19 mouse cellular contexts compared by ENCODE assay signal in the genomic region with DNA sequence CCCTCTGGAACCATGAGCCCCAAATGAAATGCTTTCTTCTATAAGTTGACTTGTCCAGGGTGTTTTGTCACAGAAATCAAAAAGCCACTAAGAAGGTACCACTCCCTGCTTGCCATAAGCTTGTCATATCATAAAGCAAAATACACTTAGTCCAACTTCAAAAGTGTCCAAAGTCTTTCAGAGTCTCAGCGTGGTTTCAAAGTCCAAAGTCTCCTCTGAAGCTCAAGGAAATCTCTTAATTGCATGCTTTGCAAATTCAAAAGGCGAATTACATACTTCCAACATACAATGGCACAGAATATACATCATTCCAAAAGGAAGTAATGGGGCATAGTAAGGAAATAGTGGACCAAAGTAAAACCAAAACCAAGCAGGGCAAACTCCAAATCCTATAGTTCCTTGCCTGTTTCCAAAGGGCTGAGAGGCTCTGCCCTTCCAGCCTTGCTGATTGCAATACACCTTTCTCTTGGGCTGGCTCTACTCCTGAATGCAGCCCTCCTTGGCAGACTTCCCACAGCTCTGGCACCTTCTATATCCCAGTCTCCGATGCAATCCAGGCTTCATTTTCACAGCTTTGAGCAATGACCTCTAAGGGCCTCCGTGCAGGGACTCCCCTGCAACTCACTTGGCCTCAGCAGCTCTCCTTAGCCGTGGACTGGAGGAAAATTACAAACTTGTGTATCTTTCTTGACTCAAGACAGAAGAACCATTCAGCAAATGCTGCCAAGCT. TPM values are rescaled to one million over a fixed set of nuclear protein-coding genes. Genes with fewer than 3 reads are reported as not detected.
DNase-seq lines count a peak whose midpoint lies in the region; ATAC-seq lines count a peak whose summit lies in the region.
"Had no signal": no experiment of that assay in that cellular context is flagged by ENCODE, and none has a peak within 500 bp of the region (broad histone marks: within the 10 kb centered on the region; RNA-seq: fewer than 3 reads in every experiment).

No protein-coding gene starts in this region.

- H3K4me2 ChIP-seq in heart, embryonic 16.5 days (ENCODE audit: low read depth, low read length), result no peak overlapping the region
- no peak overlapping the region for H3K4me2 ChIP-seq in kidney, embryonic 15.5 days
- H3K4me2 ChIP-seq in midbrain, embryonic 13.5 days (replicated peaks), result no peak overlapping the region
- H3K4me2 ChIP-seq: embryonic facial prominence, embryonic 12.5 days; forebrain, embryonic 15.5 days; hindbrain, embryonic 14.5 days; liver, embryonic 11.5 days; lung, embryonic 14.5 days; neural tube, embryonic 12.5 days had no signal

- H3K4me1 ChIP-seq in heart, embryonic 16.5 days (ENCODE audit: control insufficient read depth, insufficient read depth, low read length), result no peaks in the 10 kb centered on the region
- no peaks in the 10 kb centered on the region for H3K4me1 ChIP-seq in kidney, embryonic 15.5 days
- H3K4me1 ChIP-seq in midbrain, embryonic 13.5 days (replicated peaks), result no peaks in the 10 kb centered on the region
- H3K4me1 ChIP-seq: embryonic facial prominence, embryonic 12.5 days; forebrain, embryonic 15.5 days; midbrain, embryonic 10.5 days; neural tube, embryonic 12.5 days had no signal

- DNase-seq in adrenal gland, postnatal 14 days, result peak; percentile 51
- DNase-seq in adrenal gland, adult 8-10 months, result no peak
- no peak for DNase-seq in heart, postnatal 36 days
- DNase-seq in kidney, adult 9 months, result peak; percentile 51
- peak; percentile 36 to 54 for DNase-seq in kidney, postnatal 25 days
- DNase-seq: layer of hippocampus, postnatal 36 days; lung, embryonic 14.5 days; lung, postnatal 4 days; right cerebral cortex, postnatal 14 days had no signal

- peak overlapping the region; percentile 7; the same call in 1 of the 2 replicates for H3K27ac ChIP-seq in heart, embryonic 16.5 days (ENCODE audit: low read length)
- H3K27ac ChIP-seq in kidney, embryonic 15.5 days, result no peak overlapping the region
- no peak overlapping the region for H3K27ac ChIP-seq in midbrain, embryonic 13.5 days
- H3K27ac ChIP-seq: embryonic facial prominence, embryonic 12.5 days; forebrain, embryonic 15.5 days; hindbrain, embryonic 14.5 days; midbrain, embryonic 10.5 days; neural tube, embryonic 12.5 days had no signal

- H3K27me3 ChIP-seq in heart, embryonic 16.5 days (ENCODE audit: control insufficient read depth, insufficient read depth, low read length), result no peaks in the 10 kb centered on the region
- H3K27me3 ChIP-seq in kidney, embryonic 15.5 days, result no peaks in the 10 kb centered on the region
- no peaks in the 10 kb centered on the region for H3K27me3 ChIP-seq in midbrain, embryonic 13.5 days
- H3K27me3 ChIP-seq: CH12.LX; embryonic facial prominence, embryonic 12.5 days; forebrain, embryonic 15.5 days; neural tube, embryonic 12.5 days had no signal

- no peaks in the 10 kb centered on the region for H3K36me3 ChIP-seq in heart, embryonic 16.5 days (ENCODE audit: control insufficient read depth, insufficient read depth)
- H3K36me3 ChIP-seq in kidney, embryonic 15.5 days, result peaks cover 22% of the 10 kb centered on the region
- H3K36me3 ChIP-seq in midbrain, embryonic 13.5 days, result no peaks in the 10 kb centered on the region
- H3K36me3 ChIP-seq: embryonic facial prominence, embryonic 12.5 days; forebrain, embryonic 15.5 days; midbrain, embryonic 10.5 days; neural tube, embryonic 12.5 days had no signal

- no peak overlapping the region for H3K4me3 ChIP-seq in heart, embryonic 16.5 days (ENCODE audit: low read length)
- no peak overlapping the region for H3K4me3 ChIP-seq in kidney, embryonic 15.5 days (replicated peaks)
- H3K4me3 ChIP-seq in midbrain, embryonic 13.5 days (replicated peaks), result no peak overlapping the region
- H3K4me3 ChIP-seq: embryonic facial prominence, embryonic 12.5 days; forebrain, embryonic 15.5 days; midbrain, embryonic 10.5 days; neural tube, embryonic 12.5 days had no signal

- no peak overlapping the region for H3K9ac ChIP-seq in heart, embryonic 16.5 days (ENCODE audit: low read length)
- H3K9ac ChIP-seq in kidney, embryonic 15.5 days, result no peak overlapping the region
- H3K9ac ChIP-seq in midbrain, embryonic 13.5 days (replicated peaks), result no peak overlapping the region
- H3K9ac ChIP-seq: embryonic facial prominence, embryonic 12.5 days; forebrain, embryonic 15.5 days; hindbrain, embryonic 14.5 days; lung, embryonic 14.5 days; neural tube, embryonic 12.5 days had no signal

- intact Hi-C loops in heart, postnatal 36 days (cut with DNase I), result no loop called here

- no peak for ATAC-seq in heart, embryonic 16.5 days (replicated peaks; ENCODE audit: extremely low read depth, insufficient read depth, low FRiP score)
- no peak for ATAC-seq in kidney, embryonic 15.5 days (replicated peaks; ENCODE audit: low FRiP score)
- no peak for ATAC-seq in midbrain, embryonic 13.5 days
- ATAC-seq: forebrain, embryonic 15.5 days had no signal

- no peaks in the 10 kb centered on the region; the same call in 1 of the 2 replicates for H3K9me3 ChIP-seq in heart, embryonic 16.5 days (replicated peaks; ENCODE audit: control insufficient read depth, low read length)
- H3K9me3 ChIP-seq in kidney, embryonic 15.5 days (replicated peaks), result no peaks in the 10 kb centered on the region
- no peaks in the 10 kb centered on the region for H3K9me3 ChIP-seq in midbrain, embryonic 13.5 days
- H3K9me3 ChIP-seq: embryonic facial prominence, embryonic 12.5 days; forebrain, embryonic 15.5 days; midbrain, embryonic 10.5 days had no signal

- WGBS in heart, embryonic 16.5 days, result 61% methylated on average over 5 of the region's 5 CpGs
- 91% methylated on average over 5 of the region's 5 CpGs for WGBS in kidney, embryonic 15.5 days
- WGBS in midbrain, embryonic 13.5 days, result 88% methylated on average over 5 of the region's 5 CpGs

RNA-seq across cellular contexts. Expression of a gene that starts 23.5 kb away (rescaled TPM):
- 30.6 and 48.2 TPM in 2 replicates for total RNA-seq in adrenal gland, postnatal 14 days (2021)
- 10 to 100 TPM; 24.5 to 44.9 (median 34.8) TPM for total RNA-seq in adrenal gland, adult 8-10 months (2022)
- 15.3 and 17.9 TPM in 2 replicates for polyA plus RNA-seq in heart, embryonic 16.5 days (2015; fragmentation: Nextera tagmentation; extraction: Ambion mirVana)
- 10 to 100 TPM in 1 of 2 experiments, 1 to 10 TPM in 1; 9.7 to 11.4 TPM for total RNA-seq in heart, postnatal 36 days (2021)
- 43.6 and 47.2 TPM in 2 replicates for polyA plus RNA-seq in kidney, embryonic 15.5 days (2015; fragmentation: Nextera tagmentation; extraction: Ambion mirVana)
- 8.6 and 11.1 TPM in 2 replicates for polyA plus RNA-seq in midbrain, embryonic 13.5 days (2015; fragmentation: Nextera tagmentation; extraction: Ambion mirVana)
- total RNA-seq: CH12.LX had no signal

RNA-seq across cellular contexts. Expression of a gene that starts 51.1 kb away (rescaled TPM):
- total RNA-seq in adrenal gland, postnatal 14 days (2021), result 42.6 and 47.3 TPM in 2 replicates
- total RNA-seq in adrenal gland, adult 8-10 months (2022), result 10 to 100 TPM; 42.4 to 76.6 (median 60.0) TPM
- 53.5 and 57.5 TPM in 2 replicates for polyA plus RNA-seq in heart, embryonic 16.5 days (2015; fragmentation: Nextera tagmentation; extraction: Ambion mirVana)
- 10 to 100 TPM; 28.9 to 29.7 TPM for total RNA-seq in heart, postnatal 36 days (2021)
- 71.5 and 72.6 TPM in 2 replicates for polyA plus RNA-seq in kidney, embryonic 15.5 days (2015; fragmentation: Nextera tagmentation; extraction: Ambion mirVana)
- 95.4 and 105 TPM in 2 replicates for polyA plus RNA-seq in midbrain, embryonic 13.5 days (2015; fragmentation: Nextera tagmentation; extraction: Ambion mirVana)

RNA-seq across cellular contexts. Expression of a gene that starts 51.1 kb away (rescaled TPM):
- total RNA-seq in adrenal gland, postnatal 14 days (2021), result 79.7 and 86.9 TPM in 2 replicates
- 10 to 100 TPM; 66.7 to 95.8 (median 82.7) TPM for total RNA-seq in adrenal gland, adult 8-10 months (2022)
- polyA plus RNA-seq in heart, embryonic 16.5 days (2015; fragmentation: Nextera tagmentation; extraction: Ambion mirVana), result 42.7 and 43.9 TPM in 2 replicates
- total RNA-seq in heart, postnatal 36 days (2021), result 10 to 100 TPM; 36.7 to 47.2 TPM
- 55.3 and 59.1 TPM in 2 replicates for polyA plus RNA-seq in kidney, embryonic 15.5 days (2015; fragmentation: Nextera tagmentation; extraction: Ambion mirVana)
- polyA plus RNA-seq in midbrain, embryonic 13.5 days (2015; fragmentation: Nextera tagmentation; extraction: Ambion mirVana), result 98.1 and 103 TPM in 2 replicates

Comparison
In these comparisons a context has a peak if more than half of its experiments do, and no peak if none do; other contexts are left out.
1. DNase-seq: peak in adrenal gland, postnatal 14 days (single experiment), kidney, adult 9 months (single experiment) and kidney, postnatal 25 days (2 of 2); none in adrenal gland, adult 8-10 months (single experiment) and heart, postnatal 36 days (0 of 2).